Comparison of ENCODE assay signal across 22 mouse cellular contexts in genomic region chr8:126570046-126570445, GRCm38 (mm10). TPM values are rescaled to one million over a fixed set of nuclear protein-coding genes. Genes with fewer than 3 reads are reported as not detected.
A peak's percentile ranks its signal among the peaks of the same experiment; 100 is the strongest.
DNase-seq lines count a peak whose midpoint lies in the region; ATAC-seq and TF ChIP-seq lines count a peak whose summit lies in the region.
"Had no signal": no experiment of that assay in that cellular context is flagged by ENCODE, and none has a peak within 500 bp of the region (broad histone marks: within the 10 kb centered on the region; RNA-seq: fewer than 3 reads in every experiment).

No protein-coding gene starts in this region.

- no peaks in the 10 kb centered on the region for H3K27me3 ChIP-seq in forebrain, embryonic 14.5 days (replicated peaks; ENCODE audit: control insufficient read depth, insufficient read depth, low read length)
- H3K27me3 ChIP-seq in forebrain, embryonic 11.5 days (ENCODE audit: control insufficient read depth, insufficient read depth, low read length), result no peaks in the 10 kb centered on the region
- H3K27me3 ChIP-seq in limb, embryonic 15.5 days, result no peaks in the 10 kb centered on the region
- no peaks in the 10 kb centered on the region for H3K27me3 ChIP-seq in limb, embryonic 10.5 days (ENCODE audit: low read depth, poor library complexity, severe bottlenecking)
- H3K27me3 ChIP-seq in midbrain, postnatal 0 days (ENCODE audit: insufficient read depth, low read length), result no peaks in the 10 kb centered on the region
- H3K27me3 ChIP-seq: embryonic facial prominence, embryonic 13.5 days; hindbrain, embryonic 15.5 days; kidney, embryonic 15.5 days; limb, embryonic 12.5 days; liver, embryonic 13.5 days; stomach, embryonic 15.5 days had no signal

- peaks cover 21% of the 10 kb centered on the region; the same call in 1 of the 2 replicates for H3K4me1 ChIP-seq in forebrain, embryonic 14.5 days (ENCODE audit: control insufficient read depth, insufficient read depth, low read length)
- H3K4me1 ChIP-seq in forebrain, embryonic 11.5 days (replicated peaks; ENCODE audit: control insufficient read depth, insufficient read depth, low read length), result peaks cover 15% of the 10 kb centered on the region
- peaks cover 40% of the 10 kb centered on the region for H3K4me1 ChIP-seq in limb, embryonic 15.5 days
- peaks cover 31% of the 10 kb centered on the region for H3K4me1 ChIP-seq in limb, embryonic 10.5 days
- peaks cover 15% of the 10 kb centered on the region; the same call in 1 of the 2 replicates for H3K4me1 ChIP-seq in midbrain, postnatal 0 days (ENCODE audit: insufficient read depth, low read length)

- no peak overlapping the region for H3K27ac ChIP-seq in forebrain, embryonic 14.5 days (ENCODE audit: low read depth, low read length)
- no peak overlapping the region for H3K27ac ChIP-seq in forebrain, embryonic 11.5 days (ENCODE audit: low read depth, low read length)
- 0 out of 2 replicates have a peak overlapping the region, but pooled peaks have one; percentile 4 for H3K27ac ChIP-seq in limb, embryonic 15.5 days
- H3K27ac ChIP-seq in limb, embryonic 10.5 days, result no peak overlapping the region
- no peak overlapping the region for H3K27ac ChIP-seq in midbrain, postnatal 0 days (ENCODE audit: low read depth, low read length)
- H3K27ac ChIP-seq: embryonic facial prominence, embryonic 13.5 days; hindbrain, embryonic 15.5 days; kidney, embryonic 15.5 days; limb, embryonic 12.5 days; liver, embryonic 13.5 days; stomach, embryonic 15.5 days had no signal

- no peak for ATAC-seq in forebrain, embryonic 14.5 days
- ATAC-seq in forebrain, embryonic 11.5 days (replicated peaks; ENCODE audit: low FRiP score), result no peak
- no peak for ATAC-seq in limb, embryonic 15.5 days (ENCODE audit: insufficient number of reproducible peaks, low FRiP score, low TSS enrichment, low read depth)
- no peak for ATAC-seq in midbrain, postnatal 0 days (ENCODE audit: low FRiP score)
- ATAC-seq: intestine, postnatal 0 days had no signal

- peak; percentile 47 for DNase-seq in forebrain, embryonic 14.5 days (ENCODE audit: low spot score)
- no peak for DNase-seq in forebrain, embryonic 11.5 days (ENCODE audit: low spot score)
- no peak for DNase-seq in limb, embryonic 10.5 days (ENCODE audit: low spot score)
- DNase-seq in embryo, embryonic 10.5 days (ENCODE audit: low spot score), result peak; percentile 48
- peak; percentile 57 for DNase-seq in midbrain, postnatal 0 days (ENCODE audit: low spot score)
- no peak for DNase-seq in thymus, postnatal 25 days
- DNase-seq: B cell, adult 2 months; cerebellum, adult 2 months; cerebellum, postnatal 36 days; heart, postnatal 10 days; liver, embryonic 13.5 days; lung, embryonic 14.5 days; lung, postnatal 36 days; thymus, adult 2 months had no signal

- 25% methylated on average over 3 of the region's 3 CpGs for WGBS in forebrain, embryonic 14.5 days
- WGBS in forebrain, embryonic 11.5 days, result 31% methylated on average over 3 of the region's 3 CpGs
- 75% methylated on average over 3 of the region's 3 CpGs for WGBS in limb, embryonic 15.5 days
- WGBS in limb, embryonic 10.5 days, result 83% methylated on average over 3 of the region's 3 CpGs
- 14% methylated on average over 3 of the region's 3 CpGs for WGBS in midbrain, postnatal 0 days

- no peaks in the 10 kb centered on the region for H3K36me3 ChIP-seq in forebrain, embryonic 14.5 days (ENCODE audit: control insufficient read depth, insufficient read depth, low read length)
- H3K36me3 ChIP-seq in forebrain, embryonic 11.5 days (ENCODE audit: control insufficient read depth, insufficient read depth, low read length), result no peaks in the 10 kb centered on the region
- no peaks in the 10 kb centered on the region for H3K36me3 ChIP-seq in limb, embryonic 15.5 days
- no peaks in the 10 kb centered on the region for H3K36me3 ChIP-seq in limb, embryonic 10.5 days
- H3K36me3 ChIP-seq in midbrain, postnatal 0 days (ENCODE audit: insufficient read depth, low read length), result no peaks in the 10 kb centered on the region
- H3K36me3 ChIP-seq: embryonic facial prominence, embryonic 13.5 days; heart, embryonic 10.5 days; hindbrain, embryonic 15.5 days; kidney, embryonic 15.5 days; limb, embryonic 12.5 days; liver, embryonic 13.5 days; stomach, embryonic 15.5 days had no signal

- H3K9ac ChIP-seq in forebrain, embryonic 14.5 days (ENCODE audit: low read length), result no peak overlapping the region
- H3K9ac ChIP-seq in forebrain, embryonic 11.5 days (ENCODE audit: low read length), result no peak overlapping the region
- H3K9ac ChIP-seq in limb, embryonic 15.5 days, result no peak overlapping the region
- H3K9ac ChIP-seq in midbrain, postnatal 0 days (replicated peaks; ENCODE audit: low read length, poor library complexity, severe bottlenecking), result no peak overlapping the region
- H3K9ac ChIP-seq: embryonic facial prominence, embryonic 13.5 days; hindbrain, embryonic 15.5 days; kidney, embryonic 15.5 days; limb, embryonic 12.5 days; liver, embryonic 13.5 days; lung, embryonic 14.5 days; stomach, embryonic 15.5 days had no signal

- no peak for TF ChIP-seq CTCF in midbrain, postnatal 0 days (IDR thresholded peaks at IDR 0.05)

- H3K9me3 ChIP-seq in forebrain, embryonic 14.5 days (replicated peaks; ENCODE audit: control insufficient read depth, low read length), result no peaks in the 10 kb centered on the region
- no peaks in the 10 kb centered on the region for H3K9me3 ChIP-seq in forebrain, embryonic 11.5 days (ENCODE audit: control insufficient read depth, low read length)
- no peaks in the 10 kb centered on the region for H3K9me3 ChIP-seq in limb, embryonic 15.5 days
- H3K9me3 ChIP-seq in limb, embryonic 10.5 days (replicated peaks), result no peaks in the 10 kb centered on the region
- no peaks in the 10 kb centered on the region for H3K9me3 ChIP-seq in midbrain, postnatal 0 days (ENCODE audit: low read length)
- H3K9me3 ChIP-seq: embryonic facial prominence, embryonic 13.5 days; heart, embryonic 10.5 days; hindbrain, embryonic 15.5 days; kidney, embryonic 15.5 days; liver, embryonic 13.5 days; stomach, embryonic 15.5 days had no signal

- no peak overlapping the region for H3K4me2 ChIP-seq in forebrain, embryonic 14.5 days (ENCODE audit: low read length)
- no peak overlapping the region for H3K4me2 ChIP-seq in forebrain, embryonic 11.5 days (ENCODE audit: low read depth, low read length, severe bottlenecking)
- no peak overlapping the region for H3K4me2 ChIP-seq in limb, embryonic 15.5 days
- no peak overlapping the region for H3K4me2 ChIP-seq in midbrain, postnatal 0 days (ENCODE audit: low read depth, low read length, poor library complexity, severe bottlenecking)
- H3K4me2 ChIP-seq: embryonic facial prominence, embryonic 13.5 days; hindbrain, embryonic 15.5 days; kidney, embryonic 15.5 days; limb, embryonic 12.5 days; liver, embryonic 13.5 days; lung, embryonic 14.5 days; stomach, embryonic 15.5 days had no signal

- no peak overlapping the region for H3K4me3 ChIP-seq in forebrain, embryonic 14.5 days (ENCODE audit: low read depth, low read length)
- H3K4me3 ChIP-seq in forebrain, embryonic 11.5 days (ENCODE audit: low read depth, low read length), result no peak overlapping the region
- no peak overlapping the region for H3K4me3 ChIP-seq in limb, embryonic 15.5 days
- H3K4me3 ChIP-seq in limb, embryonic 10.5 days, result no peak overlapping the region
- H3K4me3 ChIP-seq in midbrain, postnatal 0 days (ENCODE audit: low read depth, low read length), result no peak overlapping the region
- H3K4me3 ChIP-seq: embryonic facial prominence, embryonic 13.5 days; heart, embryonic 10.5 days; hindbrain, embryonic 15.5 days; kidney, embryonic 15.5 days; limb, embryonic 12.5 days; liver, embryonic 13.5 days; stomach, embryonic 15.5 days had no signal

RNA-seq across cellular contexts. Expression of gene Irf2bp2, which starts 23.7 kb away (rescaled TPM):
- polyA plus RNA-seq in forebrain, embryonic 14.5 days (2014; fragmentation: Nextera tagmentation; extraction: Ambion mirVana), result 7.9 and 8.3 TPM in 2 replicates
- polyA plus RNA-seq in forebrain, embryonic 11.5 days (2014; fragmentation: Nextera tagmentation; extraction: Ambion mirVana), result 4.5 and 4.6 TPM in 2 replicates
- 11.0 and 12.8 TPM in 2 replicates for polyA plus RNA-seq in limb, embryonic 15.5 days (2015; fragmentation: Nextera tagmentation; extraction: Ambion mirVana)
- 4.2 and 4.5 TPM in 2 replicates for polyA plus RNA-seq in limb, embryonic 10.5 days (2016; fragmentation: Nextera tagmentation; extraction: Ambion mirVana)
- total RNA-seq in midbrain, postnatal 0 days (2014; rRNA removed), result 81.3 and 88.2 TPM in 2 replicates
- polyA plus RNA-seq in midbrain, postnatal 0 days (2015; fragmentation: Nextera tagmentation; extraction: Ambion mirVana), result 8.0 and 9.2 TPM in 2 replicates

Comparison
In these comparisons a context has a peak if more than half of its experiments do, and no peak if none do; other contexts are left out.
1. DNase-seq: peak in forebrain, embryonic 14.5 days (single experiment), embryo, embryonic 10.5 days (single experiment) and midbrain, postnatal 0 days (single experiment); none in forebrain, embryonic 11.5 days (single experiment), limb, embryonic 10.5 days (single experiment) and thymus, postnatal 25 days (single experiment).